Mouse (Mus musculus) myocyte (in vitro differentiated cells): ENCODE data around the gene Pacs1. TPM values are rescaled to one million over a fixed set of nuclear protein-coding genes. Genes with fewer than 3 reads are reported as not detected.

ENCODE experiments used
- H3K27me3 ChIP-seq: one replicate; pipeline ENCODE4 v1.6.1; 2011; ENCODE audit not compliant: control insufficient read depth, insufficient read depth, insufficient read length
- H3K36me3 ChIP-seq: one replicate; pipeline ENCODE4 v1.6.1; 2011; ENCODE audit not compliant: control insufficient read depth, insufficient read depth
- H3K4me2 ChIP-seq: one replicate; pipeline ENCODE4 v1.6.1; 2011; ENCODE audit warnings: low read depth, control low read depth
- H3K4me3 ChIP-seq: one replicate; pipeline ENCODE4 v1.5.1; 2011; ENCODE audit warnings: mild to moderate bottlenecking, control low read depth, moderate library complexity
- H3K79me2 ChIP-seq: one replicate; pipeline ENCODE4 v1.6.1; 2011; ENCODE audit not compliant: control insufficient read depth, insufficient read depth
- H3ac ChIP-seq: one replicate; pipeline ENCODE4 v1.6.1; 2011; ENCODE audit not compliant: control insufficient read depth, insufficient read length
- CEBPB ChIP-seq: IDR thresholded peaks from 2 replicates; pipeline ENCODE4 v1.6.1; 2011; ENCODE audit warnings: mild to moderate bottlenecking, moderate library complexity; ENCODE audit not compliant: poor library complexity, insufficient read depth, severe bottlenecking
- E2F4 ChIP-seq: IDR thresholded peaks from one replicate; pipeline ENCODE4 v1.6.1; 2011; ENCODE audit warnings: mild to moderate bottlenecking, control low read depth, moderate library complexity; ENCODE audit not compliant: insufficient read depth
- MAX ChIP-seq: IDR thresholded peaks from one replicate; pipeline ENCODE4 v1.6.1; 2011; ENCODE audit warnings: low read depth, mild to moderate bottlenecking, control low read depth
- MYOD1 ChIP-seq, 3 experiments: IDR thresholded peaks; one replicate each; pipeline ENCODE4 v1.6.1; 2011; ENCODE audit warnings: control low read depth in 2 of 3, low read depth in 2 of 3, mild to moderate bottlenecking in 2 of 3, moderate library complexity in 1 of 3; ENCODE audit not compliant: insufficient read length in 2 of 3, control insufficient read depth in 1 of 3
- MYOG ChIP-seq, 3 experiments: IDR thresholded peaks; one replicate each; pipeline ENCODE4 v1.6.1; 2011; ENCODE audit warnings: control low read depth in 2 of 3, low read depth in 2 of 3, mild to moderate bottlenecking in 2 of 3; ENCODE audit not compliant: insufficient read length in 2 of 3, control insufficient read depth in 1 of 3, insufficient read depth in 1 of 3
- POLR2A ChIP-seq: IDR thresholded peaks from one replicate; pipeline ENCODE4 v1.6.1; 2011; ENCODE audit warnings: low read depth, mild to moderate bottlenecking, control low read depth, moderate library complexity; ENCODE audit not compliant: insufficient read length
- POLR2AphosphoS2 ChIP-seq: IDR thresholded peaks from one replicate; pipeline ENCODE4 v1.6.1; 2011; ENCODE audit warnings: low read depth, control low read depth; ENCODE audit not compliant: insufficient read length
- REST ChIP-seq: IDR thresholded peaks from one replicate; pipeline ENCODE4 v1.6.1; 2011; ENCODE audit warnings: mild to moderate bottlenecking, control low read depth, moderate library complexity; ENCODE audit not compliant: insufficient read depth, insufficient read length
- SRF ChIP-seq: IDR thresholded peaks from one replicate; pipeline ENCODE4 v1.6.1; 2011; ENCODE audit warnings: low read depth; ENCODE audit not compliant: control insufficient read depth, insufficient read length
- TCF12 ChIP-seq: IDR thresholded peaks from one replicate; pipeline ENCODE4 v1.6.1; 2011; ENCODE audit warnings: mild to moderate bottlenecking, control low read depth; ENCODE audit not compliant: poor library complexity, insufficient read depth, severe bottlenecking
- TCF3 ChIP-seq: IDR thresholded peaks from one replicate; pipeline ENCODE4 v1.6.1; 2011; ENCODE audit warnings: low read depth, control low read depth; ENCODE audit not compliant: insufficient read length
- USF1 ChIP-seq: IDR thresholded peaks from one replicate; pipeline ENCODE4 v1.6.1; 2011; ENCODE audit warnings: low read depth, mild to moderate bottlenecking, control low read depth, moderate library complexity
- polyA plus RNA-seq: library from polyadenylated mRNA; unstranded; fragments of >200 nt; fragmentation: generic; extraction: Trizol; gene quantifications from one replicate; pipeline ENCODE4 v1.2.1, GENCODE M21; 2012; ENCODE audit warnings: missing spikeins

Gene Pacs1
- polyA plus RNA-seq, 1 experiment, result 6.5 TPM

- H3ac ChIP-seq, result peak within 1 kb of the TSS; percentile 30
- TF ChIP-seq MYOD1 (IDR thresholded peaks at IDR 0.05; ENCODE audit: control insufficient read depth in 1 of 3, insufficient read length in 2 of 3, low read depth in 2 of 3) (no peak), POLR2A (peak; percentile 48), POLR2AphosphoS2 (peak; percentile 59), SRF (peak; percentile 99), MAX (no peak), TCF12 (no peak), E2F4 (peak; percentile 5), CEBPB (peak; percentile 98), TCF3 (no peak), USF1 (no peak), REST (no peak), MYOG (IDR thresholded peaks at IDR 0.05; ENCODE audit: control insufficient read depth in 1 of 3, insufficient read depth in 1 of 3, insufficient read length in 2 of 3, low read depth in 2 of 3) (no peak)
- peak within 1 kb of the TSS; percentile 92 for H3K4me2 ChIP-seq
- peak within 1 kb of the TSS; percentile 84 for H3K4me3 ChIP-seq
- no peaks in the 10 kb centered on the region for H3K27me3 ChIP-seq
- peaks cover 39% of the 10 kb centered on the region for H3K36me3 ChIP-seq
- peaks cover 23% of the 10 kb centered on the region for H3K79me2 ChIP-seq
These were observed 22.2 kb upstream of the Pacs1 start, which contains the start of gene Sf3b2 for GRCm38 (mm10) chr19:5294972-5295735. Gene Sf3b2, minus strand, starts transcription at chr19:5295455.

GRCm38 (mm10) chr19:5278381-5278780, 5.5 kb upstream of the Pacs1 start:
- Histone ChIP-seq H3K4me3 (no peak overlapping the region), H3K4me2 (no peak overlapping the region), H3K36me3 (peaks cover 54% of the 10 kb centered on the region), H3K79me2 (no peaks in the 10 kb centered on the region), H3ac (no peak overlapping the region), H3K27me3 (no peaks in the 10 kb centered on the region)
- TF ChIP-seq POLR2A (no peak), REST (no peak), CEBPB (no peak)

- no peak overlapping the region for H3ac ChIP-seq
- H3K36me3 ChIP-seq, result peaks cover 48% of the 10 kb centered on the region
- H3K4me3 ChIP-seq, result no peak overlapping the region
- no peak overlapping the region for H3K4me2 ChIP-seq
- H3K27me3 ChIP-seq, result no peaks in the 10 kb centered on the region
- no peaks in the 10 kb centered on the region for H3K79me2 ChIP-seq
- TF ChIP-seq USF1 (no peak), POLR2AphosphoS2 (no peak), MYOD1 (IDR thresholded peaks at IDR 0.05; ENCODE audit: control insufficient read depth in 1 of 3, insufficient read length in 2 of 3, low read depth in 2 of 3) (no peak)
These were observed 4.2 kb upstream of the Pacs1 start for GRCm38 (mm10) chr19:5277140-5277539.

GRCm38 (mm10) chr19:5276531-5276930, 3.6 kb upstream of the Pacs1 start:
- Histone ChIP-seq H3K4me2 (no peak overlapping the region), H3K79me2 (no peaks in the 10 kb centered on the region), H3K4me3 (no peak overlapping the region), H3K36me3 (peaks cover 48% of the 10 kb centered on the region), H3ac (no peak overlapping the region), H3K27me3 (no peaks in the 10 kb centered on the region)
- TF ChIP-seq TCF12, result no peak
- no peak for TF ChIP-seq POLR2AphosphoS2
- TF ChIP-seq MYOG (IDR thresholded peaks at IDR 0.05; ENCODE audit: control insufficient read depth in 1 of 3, insufficient read depth in 1 of 3, insufficient read length in 2 of 3, low read depth in 2 of 3), result no peak
- TF ChIP-seq MAX, result no peak
- no peak for TF ChIP-seq TCF3
- no peak for TF ChIP-seq REST
- TF ChIP-seq SRF, result no peak
- no peak for TF ChIP-seq CEBPB
- TF ChIP-seq E2F4, result no peak
- TF ChIP-seq POLR2A, result no peak
- no peak for TF ChIP-seq MYOD1 (IDR thresholded peaks at IDR 0.05; ENCODE audit: control insufficient read depth in 1 of 3, insufficient read length in 2 of 3, low read depth in 2 of 3)
- no peak for TF ChIP-seq USF1

GRCm38 (mm10) chr19:5275736-5276135, 2.8 kb upstream of the Pacs1 start:
- H3K79me2 ChIP-seq, result no peaks in the 10 kb centered on the region
- H3K27me3 ChIP-seq, result no peaks in the 10 kb centered on the region
- no peak overlapping the region for H3ac ChIP-seq
- peaks cover 40% of the 10 kb centered on the region for H3K36me3 ChIP-seq
- no peak overlapping the region for H3K4me3 ChIP-seq
- TF ChIP-seq TCF3 (no peak), CEBPB (no peak), SRF (no peak), MYOD1 (IDR thresholded peaks at IDR 0.05; ENCODE audit: control insufficient read depth in 1 of 3, insufficient read length in 2 of 3, low read depth in 2 of 3) (no peak), E2F4 (no peak), TCF12 (no peak), USF1 (no peak), POLR2AphosphoS2 (no peak), REST (no peak), MAX (no peak), POLR2A (no peak), MYOG (IDR thresholded peaks at IDR 0.05; ENCODE audit: control insufficient read depth in 1 of 3, insufficient read depth in 1 of 3, insufficient read length in 2 of 3, low read depth in 2 of 3) (no peak)
- H3K4me2 ChIP-seq, result no peak overlapping the region
